Mouse (Mus musculus) right cerebral cortex, adult 18-20 months (tissue): Measurements from ENCODE around the gene Tfap4.
A peak's percentile ranks its signal among the peaks of the same experiment; 100 is the strongest.
"Not testable (repeated sequence)": the region's sequence is repeated elsewhere in the genome, so short reads cannot be mapped to it uniquely, and the experiment has no call there.

Experiments used
- DNase-seq: peaks from one replicate; pipeline ENCODE4 v3.0.0; 2022; ENCODE audit warnings: mixed read lengths

Gene Tfap4

DNA sequence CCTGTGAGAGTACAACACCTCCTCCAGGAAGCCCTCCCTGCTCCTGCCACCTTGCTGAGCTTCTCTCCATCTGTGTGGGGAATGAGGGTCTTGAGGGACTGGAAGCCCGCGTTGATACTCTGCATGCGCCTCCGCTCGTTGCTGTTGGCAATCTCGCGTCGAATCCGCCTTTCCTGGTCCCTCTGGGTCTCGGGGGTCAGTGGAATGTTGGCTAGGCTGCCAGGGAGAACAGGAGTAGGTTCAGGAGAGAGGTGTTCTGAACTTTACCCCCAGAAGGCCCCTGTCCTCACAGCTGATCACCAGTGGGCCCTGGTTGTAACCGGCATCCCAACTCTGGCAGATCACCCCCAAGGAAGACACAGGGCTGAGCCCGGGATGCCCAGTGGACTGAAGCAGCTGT is 7.8 kb downstream of the Tfap4 start:
- no peak for DNase-seq

- peak; percentile 59 for DNase-seq
Measured at GRCm38 (mm10) chr16:4551056-4551455, 8.6 kb downstream of the Tfap4 start.

DNA sequence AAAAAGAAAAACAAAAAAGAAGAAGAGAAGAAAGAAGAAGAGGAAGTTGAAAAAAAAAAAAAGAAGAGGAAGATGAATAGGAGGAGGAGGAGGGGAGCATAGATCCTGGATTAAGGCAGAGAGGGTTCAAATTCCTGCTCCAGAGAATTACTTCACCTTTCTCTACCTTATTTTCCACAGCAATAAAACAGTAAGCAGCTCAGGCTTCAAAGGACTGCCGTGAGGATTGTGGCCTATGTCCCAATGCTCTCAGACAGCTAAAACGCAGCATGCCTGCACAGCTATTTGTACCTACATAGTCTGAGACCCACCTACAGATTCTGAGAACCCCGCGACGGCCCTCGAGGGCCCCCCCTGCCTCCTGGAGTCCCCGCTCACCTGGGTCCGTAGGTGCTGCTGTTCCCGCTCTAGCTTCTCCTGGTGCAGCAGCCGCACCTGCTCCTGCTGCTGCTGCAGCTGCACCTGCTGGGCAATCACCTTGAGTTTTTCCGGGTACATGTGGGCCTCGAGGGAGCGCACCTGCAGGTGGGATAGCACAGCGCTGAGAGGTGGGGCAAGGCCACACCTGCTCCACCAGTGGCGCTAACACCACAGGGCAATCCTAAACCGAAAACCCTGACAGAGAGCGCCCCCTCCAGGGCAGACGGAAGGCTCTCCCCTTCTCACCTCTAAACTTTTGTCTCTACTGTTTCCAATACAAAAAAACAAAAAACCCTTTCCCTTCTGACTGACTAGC is 10.5 kb downstream of the Tfap4 start:
- no peak for DNase-seq

DNA sequence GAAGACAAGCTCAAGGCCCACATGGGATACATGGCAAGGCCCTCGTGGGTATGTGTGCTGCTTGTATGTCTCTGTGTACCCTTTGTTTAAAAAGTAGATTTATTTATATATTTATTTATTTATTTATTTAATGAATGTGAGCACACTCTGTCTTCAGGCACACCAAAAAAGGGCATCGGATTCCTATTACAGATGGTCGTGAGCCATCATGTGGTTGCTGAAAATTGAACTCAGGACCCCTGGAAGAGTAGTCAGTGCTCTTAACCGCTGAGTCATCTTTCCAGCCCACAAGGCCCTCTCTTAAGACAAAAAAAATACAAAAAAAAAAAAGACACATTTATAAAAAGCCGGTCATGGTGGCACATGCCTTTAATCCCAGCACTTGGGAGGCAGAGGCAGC is 12.0 kb downstream of the Tfap4 start:
- DNase-seq, result no peak

DNA sequence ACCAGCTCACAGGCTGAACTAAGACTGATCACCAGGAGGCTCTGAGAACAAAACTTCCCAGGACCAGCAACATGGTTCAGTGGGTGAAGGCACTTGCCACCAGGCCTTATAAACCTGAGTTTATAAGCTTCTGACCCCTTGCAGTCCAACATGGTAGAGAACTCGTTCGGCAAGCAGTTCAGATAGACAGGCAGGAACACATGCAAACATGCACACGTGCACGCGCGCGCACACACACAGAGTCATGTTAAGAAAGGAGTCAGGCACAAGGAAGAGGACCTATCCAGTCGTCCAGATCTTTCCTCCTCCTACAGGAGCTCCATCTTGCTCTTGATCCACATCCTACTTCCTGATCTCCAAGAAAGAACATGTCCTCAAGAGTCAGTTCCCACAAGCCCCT is 12.8 kb downstream of the Tfap4 start:
- DNase-seq, result no peak

GRCm38 (mm10) chr16:4544845-4545244 is 14.8 kb downstream of the Tfap4 start:
- DNase-seq, result no peak

- no peak for DNase-seq
Measured at GRCm38 (mm10) chr16:4543266-4543665, 16.4 kb downstream of the Tfap4 start.

DNA sequence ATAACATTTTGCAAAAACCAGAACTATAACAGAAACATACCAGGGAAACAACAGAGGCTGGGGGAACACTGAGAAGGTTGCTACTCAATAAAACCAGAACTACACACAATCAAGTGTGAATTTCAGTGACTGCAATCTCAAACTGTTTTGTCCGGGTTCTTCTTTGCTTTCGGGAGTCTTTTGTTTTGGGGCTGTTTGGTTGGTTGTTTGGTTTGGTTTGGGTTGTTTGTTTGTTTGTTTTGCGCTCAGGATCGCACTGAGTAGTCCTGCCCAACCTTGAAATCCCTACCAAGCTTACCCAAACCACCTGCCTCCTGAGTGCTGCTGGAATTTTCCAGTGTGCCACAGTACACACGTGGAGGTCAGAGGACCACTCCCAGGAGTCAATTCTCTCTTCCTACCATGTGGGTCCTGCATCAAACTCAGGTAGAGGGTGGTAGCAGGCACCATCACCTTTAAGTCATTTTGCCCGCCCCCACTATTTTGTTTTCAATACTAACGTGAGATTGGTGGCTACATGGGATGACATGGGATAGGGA is 17.3 kb downstream of the Tfap4 start:
- no peak for DNase-seq

GRCm38 (mm10) chr16:4541501-4542198 is 18.0 kb downstream of the Tfap4 start, which contains the start of gene Srl:
Srl (minus strand) TSS chr16:4541816.
- DNase-seq, result peak; percentile 100

DNA sequence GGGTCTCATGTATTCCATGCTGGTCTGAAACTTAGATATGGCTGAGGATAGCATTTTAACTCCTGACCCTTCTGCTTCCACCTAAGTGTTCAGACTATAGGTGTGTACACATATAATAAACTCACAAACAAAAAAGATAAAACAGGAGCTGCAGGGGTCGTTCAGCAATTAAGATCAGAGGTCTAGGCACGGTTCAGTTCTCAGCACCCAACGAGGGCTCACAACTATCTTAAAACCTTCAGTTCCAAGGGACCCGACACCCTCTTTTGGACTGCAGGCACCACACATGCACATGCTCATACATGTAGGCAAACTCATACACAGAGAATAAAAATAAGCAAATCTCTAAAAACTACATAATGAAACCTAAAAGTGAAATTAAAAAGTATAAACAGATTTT is 18.6 kb downstream of the Tfap4 start:
- no peak for DNase-seq

DNA sequence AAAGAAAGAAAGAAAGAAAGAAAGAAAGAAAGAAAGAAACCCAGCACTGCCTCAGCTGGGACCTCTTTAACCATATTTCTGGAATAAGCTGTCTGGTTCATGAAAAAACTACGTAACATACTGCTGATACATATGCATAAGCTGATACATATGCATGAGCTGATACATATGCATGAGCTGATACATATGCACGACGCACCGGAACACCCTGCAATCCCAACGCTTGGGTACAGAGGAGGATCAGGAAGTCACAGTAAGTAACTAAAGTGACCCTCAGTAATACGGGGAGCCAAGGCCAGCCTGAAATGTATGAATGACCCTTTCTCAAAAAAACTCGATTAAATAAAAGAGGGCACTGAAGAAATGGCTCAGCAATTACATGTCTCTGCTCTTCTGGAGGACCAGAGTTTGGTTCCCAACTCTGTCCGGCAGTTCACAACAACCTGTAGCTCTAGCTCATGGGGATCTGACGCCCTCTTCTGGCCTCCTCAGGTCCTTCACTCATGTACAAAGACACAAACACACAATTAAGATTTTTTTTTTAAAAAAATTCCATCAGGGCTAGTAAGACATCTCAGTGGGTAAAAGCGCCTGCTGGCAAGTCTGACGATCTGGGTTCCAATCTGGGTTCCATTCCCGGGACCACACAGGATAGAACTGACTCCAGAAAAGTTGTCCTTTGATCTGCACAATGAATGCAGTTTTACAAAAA is 19.4 kb downstream of the Tfap4 start:
- DNase-seq, result no peak

- no peak for DNase-seq
Measured at GRCm38 (mm10) chr16:4539521-4539920, 20.1 kb downstream of the Tfap4 start.

- no peak for DNase-seq
Measured at GRCm38 (mm10) chr16:4537616-4538358, 21.9 kb downstream of the Tfap4 start.

- DNase-seq, result not testable (repeated sequence)
Measured at GRCm38 (mm10) chr16:4527373-4527772, 32.3 kb downstream of the Tfap4 start.

DNA sequence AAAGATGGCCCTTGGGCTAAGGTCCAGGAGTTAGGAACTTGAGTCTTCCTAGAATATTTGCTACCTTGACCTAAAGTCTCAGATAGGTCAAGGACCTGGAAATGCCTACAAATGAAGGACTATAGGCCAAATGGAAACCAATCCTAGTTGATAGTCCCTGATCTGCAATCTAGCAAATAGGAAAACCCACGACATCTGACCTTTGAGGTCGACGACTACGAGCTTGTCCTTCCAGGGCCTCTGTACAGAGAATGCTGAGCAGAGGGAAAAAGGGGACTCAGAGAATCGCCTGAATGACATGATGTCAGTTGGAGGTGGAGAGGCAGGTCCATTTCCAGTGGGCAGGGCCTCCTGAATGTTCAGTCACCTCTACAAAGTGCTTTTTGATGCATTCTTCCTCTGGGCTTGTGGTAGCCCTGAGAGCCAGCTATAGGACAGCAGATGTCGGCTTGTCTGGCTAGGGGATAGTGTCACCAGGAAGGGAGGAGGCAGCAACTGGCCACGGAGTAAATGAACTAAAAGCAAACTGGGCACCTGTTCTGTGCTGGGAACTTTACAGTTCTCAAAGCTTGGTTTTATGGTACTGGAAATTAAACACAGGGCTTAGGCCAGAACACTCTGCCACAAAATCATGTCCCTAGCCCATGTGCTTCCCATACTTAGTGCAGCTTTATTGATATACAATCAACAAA is 36.2 kb downstream of the Tfap4 start:
- no peak for DNase-seq

- DNase-seq, result no peak
Measured at GRCm38 (mm10) chr16:4522879-4523278, 36.8 kb downstream of the Tfap4 start.

- no peak for DNase-seq
Measured at GRCm38 (mm10) chr16:4521735-4522530, 37.7 kb downstream of the Tfap4 start.

DNA sequence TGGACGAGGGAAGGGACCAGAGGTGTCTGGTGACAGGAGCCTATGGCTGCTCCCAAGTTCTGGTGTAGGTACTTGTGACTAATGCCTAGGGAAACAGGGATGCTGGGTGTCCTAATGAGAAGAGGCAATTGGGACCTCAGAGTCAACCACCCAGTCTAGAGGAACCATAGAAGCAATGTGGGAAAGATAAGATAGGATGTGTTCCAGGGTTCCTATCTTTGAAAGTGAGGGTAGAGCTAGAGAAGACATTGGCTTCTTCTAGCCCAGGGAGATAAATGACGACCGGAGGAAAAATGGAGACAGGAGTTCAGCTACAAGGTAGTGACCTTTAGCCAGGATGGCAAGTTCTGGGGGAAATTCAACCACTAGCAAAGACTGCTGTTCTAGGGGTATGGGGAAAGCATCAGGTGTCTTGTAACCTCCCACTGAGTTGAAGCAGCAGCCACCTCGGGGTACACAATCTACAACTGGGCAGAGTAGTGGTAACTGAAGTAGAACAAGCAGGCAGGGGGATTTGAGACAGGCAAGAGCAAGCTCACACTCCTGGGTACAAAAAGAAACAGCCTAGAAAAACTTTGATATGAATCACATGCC is 38.5 kb downstream of the Tfap4 start:
- DNase-seq, result no peak

GRCm38 (mm10) chr16:4520673-4521072 is 39.0 kb downstream of the Tfap4 start:
- no peak for DNase-seq

- no peak for DNase-seq
Measured at GRCm38 (mm10) chr16:4519825-4520224, 39.8 kb downstream of the Tfap4 start.

- DNase-seq, result no peak
Measured at GRCm38 (mm10) chr16:4519157-4519556, 40.5 kb downstream of the Tfap4 start.
